Mouse (Mus musculus): ENCODE measurements at regions not wholly inside any gene's neighbourhood (a gene's known extent, or its start where the extent isn't known, plus 50 kb on each side); places are given as distances from the start of the nearest gene placed in this dataset.

DNA sequence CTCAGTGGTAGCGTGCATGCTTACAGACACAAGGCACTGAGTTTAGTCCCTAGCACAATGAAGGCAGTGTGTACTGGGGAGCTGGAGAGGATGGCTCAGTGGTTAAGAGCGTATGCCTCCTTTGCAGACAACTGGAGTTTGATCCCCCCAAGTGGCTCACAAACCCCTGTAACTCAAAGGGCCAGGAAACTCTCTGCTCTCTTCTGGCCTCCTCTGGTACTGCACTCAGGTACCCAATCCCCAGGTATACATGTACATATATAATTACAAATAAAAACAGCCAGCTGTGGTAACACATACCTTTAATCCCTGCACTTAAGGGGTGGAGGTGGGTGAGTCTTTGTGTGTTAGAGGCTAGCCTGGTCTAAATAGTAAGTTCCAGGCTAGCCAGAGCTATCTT lies 56.9 kb upstream of the Tgif1 start:
- peak; percentile 7 for DNase-seq (ENCODE audit: low read depth, low spot score)
- H3K79me2 ChIP-seq (ENCODE audit: control insufficient read depth, insufficient read depth, low read length, poor library complexity), result no peaks in the 10 kb centered on the region
- no peak for TF ChIP-seq CHD2 (IDR thresholded peaks at IDR 0.05; ENCODE audit: low read length)
- no peak for TF ChIP-seq GABPA (IDR thresholded peaks at IDR 0.05; ENCODE audit: low read depth, low read length)
- peak in 2 of 3 experiments; percentile 4 to 44; a peak in 2 of 6 replicates for TF ChIP-seq CTCF (IDR thresholded peaks at IDR 0.05 in 2 of 3, conservative IDR thresholded peaks at IDR 0.05 in 1 of 3; ENCODE audit: control insufficient read depth in 1 of 3, insufficient read depth in 1 of 3, low read depth in 2 of 3, low read length in 3 of 3, poor library complexity in 1 of 3, severe bottlenecking in 1 of 3)
- peak; percentile 67 for TF ChIP-seq SMC3 (IDR thresholded peaks at IDR 0.05; ENCODE audit: low read depth, low read length)
- peak; percentile 20 for TF ChIP-seq RAD21 (IDR thresholded peaks at IDR 0.05; ENCODE audit: low read depth, low read length)
- no peak for TF ChIP-seq BHLHE40 (IDR thresholded peaks at IDR 0.05; ENCODE audit: borderline replicate concordance, low read depth, low read length)
- TF ChIP-seq ETS1 (IDR thresholded peaks at IDR 0.05; ENCODE audit: low read depth, low read length), result no peak
- no peak for TF ChIP-seq MEF2A (IDR thresholded peaks at IDR 0.05; ENCODE audit: extremely low read depth, insufficient replicate concordance, low read depth, low read length, poor library complexity, severe bottlenecking)
- no peaks in the 10 kb centered on the region for H3K4me1 ChIP-seq (ENCODE audit: control insufficient read depth in 1 of 2, insufficient read depth in 2 of 2, low read length in 2 of 2)
- H3K36me3 ChIP-seq (ENCODE audit: control insufficient read depth in 1 of 2, insufficient read depth in 2 of 2, low read length in 2 of 2), result no peaks in the 10 kb centered on the region
- H3K27me3 ChIP-seq (ENCODE audit: control insufficient read depth in 1 of 2, insufficient read depth in 2 of 2, low read length in 2 of 2), result 0 out of 4 replicates have a peak, but pooled peaks cover 0 to 2% of the 10 kb centered on the region in 2 experiments
- H3K9me3 ChIP-seq (replicated peaks; ENCODE audit: insufficient read depth, low read length), result no peaks in the 10 kb centered on the region
- no peak overlapping the region for H3K9ac ChIP-seq (ENCODE audit: control insufficient read depth, low read depth, low read length, poor library complexity, severe bottlenecking)
- H3K27ac ChIP-seq (ENCODE audit: control insufficient read depth, low read depth, low read length), result no peak overlapping the region
- H3K4me3 ChIP-seq (ENCODE audit: control insufficient read depth in 1 of 2, insufficient read depth in 1 of 2, low read depth in 2 of 2, low read length in 2 of 2), result no peak overlapping the region

DNA sequence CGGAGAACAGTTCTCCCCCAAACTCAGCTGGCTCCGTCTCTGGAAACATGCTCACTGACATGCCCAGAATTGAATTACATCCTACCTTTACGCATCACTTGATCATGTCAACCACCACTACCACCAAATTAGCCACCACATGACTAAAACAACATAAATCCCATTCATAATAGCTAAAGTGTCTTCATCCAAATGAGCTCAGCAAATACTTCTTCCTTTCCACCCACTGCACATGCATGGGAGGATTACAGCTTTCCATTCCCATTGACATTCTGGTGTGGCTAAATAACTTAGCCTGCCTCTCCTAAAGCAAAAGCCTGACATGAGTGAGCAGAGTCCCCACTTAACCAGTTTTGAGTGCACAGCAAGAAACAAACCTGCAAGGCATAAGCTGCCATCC lies 56.2 kb upstream of the Tgif1 start:
- Histone ChIP-seq H3K27me3 (ENCODE audit: control insufficient read depth in 1 of 2, insufficient read depth in 2 of 2, low read length in 2 of 2) (0 out of 4 replicates have a peak, but pooled peaks cover 0 to 2% of the 10 kb centered on the region in 2 experiments), H3K4me3 (ENCODE audit: control insufficient read depth in 1 of 2, insufficient read depth in 1 of 2, low read depth in 2 of 2, low read length in 2 of 2) (no peak overlapping the region), H3K27ac (ENCODE audit: control insufficient read depth, low read depth, low read length) (no peak overlapping the region), H3K9ac (ENCODE audit: control insufficient read depth, low read depth, low read length, poor library complexity, severe bottlenecking) (no peak overlapping the region), H3K9me3 (replicated peaks; ENCODE audit: insufficient read depth, low read length) (no peaks in the 10 kb centered on the region), H3K79me2 (ENCODE audit: control insufficient read depth, insufficient read depth, low read length, poor library complexity) (no peaks in the 10 kb centered on the region), H3K36me3 (ENCODE audit: control insufficient read depth in 1 of 2, insufficient read depth in 2 of 2, low read length in 2 of 2) (no peaks in the 10 kb centered on the region), H3K4me1 (ENCODE audit: control insufficient read depth in 1 of 2, insufficient read depth in 2 of 2, low read length in 2 of 2) (no peaks in the 10 kb centered on the region)
- no peak for TF ChIP-seq E2F4 (IDR thresholded peaks at IDR 0.05; ENCODE audit: borderline replicate concordance, low read depth, low read length)
- no peak for DNase-seq (ENCODE audit: low read depth, low spot score)

DNA sequence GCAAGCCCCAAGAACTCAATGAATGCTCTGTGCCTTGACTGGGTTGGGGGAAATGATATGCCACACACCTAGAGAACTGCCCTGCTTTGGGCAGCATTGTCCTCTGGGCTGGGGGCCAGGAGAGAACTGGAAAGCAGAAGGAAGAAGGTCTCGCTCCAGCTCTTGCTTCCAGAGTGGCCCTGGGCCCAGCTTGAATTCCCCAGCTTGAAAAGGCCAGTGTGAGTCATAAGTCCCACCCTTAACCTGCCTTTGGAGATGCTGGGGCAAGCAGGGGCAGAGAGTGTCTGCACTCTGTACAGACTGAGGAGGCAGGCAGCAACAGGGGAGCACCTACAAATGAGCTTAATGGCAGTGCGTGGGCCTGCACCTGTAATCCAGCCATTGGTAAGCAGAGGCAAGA lies 55.0 kb upstream of the Tgif1 start:
- no peaks in the 10 kb centered on the region for H3K36me3 ChIP-seq (ENCODE audit: control insufficient read depth in 1 of 2, insufficient read depth in 2 of 2, low read length in 2 of 2)
- H3K27me3 ChIP-seq (ENCODE audit: control insufficient read depth in 1 of 2, insufficient read depth in 2 of 2, low read length in 2 of 2), result 0 out of 4 replicates have a peak, but pooled peaks cover 0 to under 1% of the 10 kb centered on the region in 2 experiments
- H3K9ac ChIP-seq (ENCODE audit: control insufficient read depth, low read depth, low read length, poor library complexity, severe bottlenecking), result no peak overlapping the region
- H3K79me2 ChIP-seq (ENCODE audit: control insufficient read depth, insufficient read depth, low read length, poor library complexity), result no peaks in the 10 kb centered on the region
- H3K4me3 ChIP-seq (ENCODE audit: control insufficient read depth in 1 of 2, insufficient read depth in 1 of 2, low read depth in 2 of 2, low read length in 2 of 2), result no peak overlapping the region
- no peak for DNase-seq (ENCODE audit: low read depth, low spot score)
- no peak overlapping the region for H3K27ac ChIP-seq (ENCODE audit: control insufficient read depth, low read depth, low read length)
- TF ChIP-seq SIN3A (IDR thresholded peaks at IDR 0.05; ENCODE audit: low read length), result no peak
- TF ChIP-seq EP300 (IDR thresholded peaks at IDR 0.05; ENCODE audit: low read depth in 1 of 2, low read length in 2 of 2), result no peak
- TF ChIP-seq GABPA (IDR thresholded peaks at IDR 0.05; ENCODE audit: low read depth, low read length), result no peak
- no peak for TF ChIP-seq ZNF384 (IDR thresholded peaks at IDR 0.05; ENCODE audit: low read depth, low read length)
- TF ChIP-seq MAZ (IDR thresholded peaks at IDR 0.05; ENCODE audit: low read depth, low read length), result no peak
- TF ChIP-seq BHLHE40 (IDR thresholded peaks at IDR 0.05; ENCODE audit: borderline replicate concordance, low read depth, low read length), result no peak
- no peaks in the 10 kb centered on the region for H3K9me3 ChIP-seq (replicated peaks; ENCODE audit: insufficient read depth, low read length)
- no peaks in the 10 kb centered on the region for H3K4me1 ChIP-seq (ENCODE audit: control insufficient read depth in 1 of 2, insufficient read depth in 2 of 2, low read length in 2 of 2)

Measured in MEL (cell line).